Mouse (Mus musculus) right cerebral cortex, postnatal 25 days (tissue): ENCODE results near the gene Srrt.

Experiments used
- DNase-seq: peaks from one replicate; pipeline ENCODE4 v3.0.0; 2022

Gene Srrt

GRCm38 (mm10) chr5:137307071-137307912 lies at the start of gene Srrt:
Srrt (minus strand) TSS chr5:137307674.
- peak; percentile 91 for DNase-seq

- no peak for DNase-seq
Observed at GRCm38 (mm10) chr5:137354091-137354490, 46.6 kb upstream of the Srrt start.

GRCm38 (mm10) chr5:137352011-137352975 lies 44.8 kb upstream of the Srrt start:
- DNase-seq = no peak

GRCm38 (mm10) chr5:137351394-137351793 lies 43.9 kb upstream of the Srrt start:
- no peak for DNase-seq

GRCm38 (mm10) chr5:137351058-137351380 lies 43.5 kb upstream of the Srrt start:
- DNase-seq = no peak

GRCm38 (mm10) chr5:137350205-137351057 lies 43.0 kb upstream of the Srrt start:
- DNase-seq = no peak

- DNase-seq = peak; percentile 29
Observed at GRCm38 (mm10) chr5:137349384-137350204, 42.1 kb upstream of the Srrt start, which contains the start of gene Ephb4. Ephb4 (plus strand) TSS chr5:137350109.

- DNase-seq = no peak
Observed at GRCm38 (mm10) chr5:137348482-137349383, 41.3 kb upstream of the Srrt start.

- no peak for DNase-seq
Observed at GRCm38 (mm10) chr5:137347856-137348255, 40.4 kb upstream of the Srrt start.

GRCm38 (mm10) chr5:137346983-137347382 lies 39.5 kb upstream of the Srrt start:
- no peak for DNase-seq

- DNase-seq = no peak
Observed at GRCm38 (mm10) chr5:137346388-137346787, 38.9 kb upstream of the Srrt start.

- DNase-seq = no peak
Observed at GRCm38 (mm10) chr5:137345821-137346220, 38.3 kb upstream of the Srrt start.

GRCm38 (mm10) chr5:137343869-137344268 lies 36.4 kb upstream of the Srrt start:
- DNase-seq = no peak

- DNase-seq = no peak
Observed at GRCm38 (mm10) chr5:137343412-137343811, 35.9 kb upstream of the Srrt start.

GRCm38 (mm10) chr5:137342407-137343012 lies 35.0 kb upstream of the Srrt start:
- no peak for DNase-seq

- DNase-seq = no peak
Observed at GRCm38 (mm10) chr5:137340222-137340621, 32.7 kb upstream of the Srrt start.

- DNase-seq = no peak
Observed at GRCm38 (mm10) chr5:137339290-137339979, 32.0 kb upstream of the Srrt start.

- no peak for DNase-seq
Observed at GRCm38 (mm10) chr5:137338663-137339289, 31.3 kb upstream of the Srrt start.

GRCm38 (mm10) chr5:137338256-137338655 lies 30.8 kb upstream of the Srrt start:
- DNase-seq = peak; percentile 88
